Mouse (Mus musculus) granulocyte monocyte progenitor cell, adult 5-6 weeks (primary cell): ENCODE data around the gene Fmc1. TPM values are rescaled to one million over a fixed set of nuclear protein-coding genes. Genes with fewer than 3 reads are reported as not detected.
"Not testable (repeated sequence)": the region's sequence is repeated elsewhere in the genome, so short reads cannot be mapped to it uniquely, and the experiment has no call there.

Source experiments
- ATAC-seq: replicated peaks from 2 replicates; pipeline ENCODE4 v1.8.0; 2016; ENCODE audit warnings: mild to moderate bottlenecking, moderate TSS enrichment, inconsistent platforms; ENCODE audit not compliant: poor library complexity, severe bottlenecking
- total RNA-seq, 2 experiments: library from RNA; stranded (forward) in 1 of 2; stranded (reverse) in 1 of 2; fragments of 200-712, 200-1000 nt in 1 of 2; fragments of >200 nt in 1 of 2; fragmentation: Nextera tagmentation in 1 of 2; gene quantifications; 2 replicates each; pipeline ENCODE4 v1.2.3; 2014 to 2017

Fmc1 gene
- 128 and 160 TPM in 2 replicates for total RNA-seq (2014; fragmentation: Nextera tagmentation)
- total RNA-seq (2017), result 61.3 and 84.4 TPM in 2 replicates

- peak; percentile 64 for ATAC-seq
These were observed at the start of gene Fmc1 for GRCm38 (mm10) chr6:38533428-38534405. Fmc1 (plus strand) TSS chr6:38533502.

DNA sequence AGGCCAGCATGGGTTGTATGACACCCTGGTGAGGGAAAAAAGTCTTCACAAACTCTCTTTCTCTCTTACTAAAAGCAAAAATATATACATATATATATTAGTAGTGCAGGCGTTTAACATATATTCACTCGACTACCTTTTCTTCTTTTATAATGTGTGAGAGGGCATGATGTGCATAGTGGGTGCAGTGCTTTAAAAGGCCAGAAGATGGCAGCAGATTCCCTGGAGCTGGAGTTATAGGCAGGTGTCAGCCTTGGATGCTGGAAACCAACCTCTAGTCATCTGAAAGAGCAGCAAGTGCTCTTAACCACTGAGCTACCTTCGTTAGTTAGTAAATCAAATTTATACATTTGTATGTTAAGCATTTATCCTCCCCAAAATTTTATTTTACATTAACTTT is 40.8 kb upstream of the Fmc1 start:
- ATAC-seq, result peak; percentile 80

DNA sequence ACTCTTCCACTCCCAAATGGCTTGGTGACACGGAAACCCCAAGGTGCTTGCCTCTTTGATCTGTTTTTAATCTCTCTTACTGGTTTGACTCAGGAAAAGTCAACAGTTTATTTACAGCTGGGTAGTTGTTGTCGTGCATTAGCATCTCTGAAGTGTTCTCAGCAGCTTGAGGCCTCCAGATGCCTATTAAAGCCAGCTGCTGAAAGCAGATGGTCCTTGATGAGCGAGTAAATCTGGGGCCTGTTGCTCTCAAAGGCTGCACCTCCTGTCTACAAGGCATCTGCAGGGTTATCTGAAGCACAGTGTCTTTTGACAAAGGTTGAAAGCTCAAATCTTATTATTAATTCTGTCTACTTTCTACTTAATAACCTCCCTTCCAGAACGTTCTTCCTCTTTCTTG is 37.7 kb upstream of the Fmc1 start:
- no peak for ATAC-seq

DNA sequence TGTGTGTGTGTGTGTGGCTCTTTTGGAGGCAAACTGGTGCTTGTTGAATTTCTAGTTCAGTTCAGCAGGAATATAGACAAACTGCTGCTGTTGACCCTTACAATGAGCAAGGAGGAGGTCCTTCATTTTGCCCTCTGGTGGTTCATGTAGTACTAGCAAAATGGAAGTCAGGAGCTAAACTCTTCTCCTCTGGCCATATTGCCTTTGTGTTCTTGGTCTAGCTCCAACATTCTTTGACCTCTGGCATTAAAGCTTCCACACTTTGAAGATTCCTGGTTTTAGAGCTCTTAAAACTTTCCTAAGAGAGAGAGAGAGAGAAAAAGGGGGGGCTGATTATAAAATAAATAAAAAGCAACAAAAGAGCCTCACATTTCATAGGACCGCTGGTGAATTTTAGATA is 21.2 kb upstream of the Fmc1 start:
- no peak for ATAC-seq

DNA sequence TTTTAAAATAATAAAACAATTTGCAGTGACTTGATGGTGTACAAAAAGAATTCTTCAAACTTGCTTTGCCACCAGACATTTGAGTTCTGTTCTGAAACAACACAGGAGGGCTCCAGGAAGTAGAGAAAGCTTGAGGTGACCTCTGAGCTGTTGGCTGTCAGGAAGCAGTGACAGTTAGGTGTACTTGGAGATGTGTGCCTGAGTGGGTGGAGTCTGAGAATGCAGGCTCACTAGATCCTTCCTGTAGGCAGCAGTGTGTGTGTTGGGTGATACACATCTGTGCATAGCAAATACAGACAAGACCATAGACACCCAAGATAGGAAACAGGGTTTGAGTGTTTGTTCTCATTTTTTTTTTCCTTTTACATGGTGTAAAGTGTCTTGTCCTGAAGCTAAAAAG is 20.5 kb upstream of the Fmc1 start:
- ATAC-seq, result peak; percentile 30; the same call in 1 of the 2 replicates

- ATAC-seq, result no peak
These were observed 18.1 kb upstream of the Fmc1 start for GRCm38 (mm10) chr6:38515201-38515600.

DNA sequence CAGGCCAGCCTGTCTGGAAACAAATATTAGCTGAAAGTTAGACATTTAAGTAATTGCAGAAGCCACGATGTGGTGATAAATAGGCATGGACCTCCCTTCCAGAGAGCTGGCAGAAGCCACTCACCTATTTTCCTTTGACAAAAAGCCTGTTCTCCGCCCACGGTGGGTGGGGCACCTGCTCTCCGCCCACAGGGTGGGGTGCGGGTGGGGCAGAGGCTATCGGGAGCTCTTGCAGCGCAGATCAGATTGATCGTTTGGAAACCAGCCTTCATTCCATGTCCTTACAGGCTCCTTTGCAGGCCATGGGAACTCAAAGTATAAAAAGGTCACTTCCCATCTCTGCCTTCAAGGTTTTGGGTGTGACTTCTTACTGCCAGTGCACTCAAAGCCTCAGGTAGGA is 9.5 kb upstream of the Fmc1 start:
- no peak for ATAC-seq

GRCm38 (mm10) chr6:38531211-38531820 is 2.0 kb upstream of the Fmc1 start:
- no peak for ATAC-seq

GRCm38 (mm10) chr6:38532500-38533420 is 542 bp upstream of the Fmc1 start:
- ATAC-seq, result peak; percentile 6; the same call in 1 of the 2 replicates

DNA sequence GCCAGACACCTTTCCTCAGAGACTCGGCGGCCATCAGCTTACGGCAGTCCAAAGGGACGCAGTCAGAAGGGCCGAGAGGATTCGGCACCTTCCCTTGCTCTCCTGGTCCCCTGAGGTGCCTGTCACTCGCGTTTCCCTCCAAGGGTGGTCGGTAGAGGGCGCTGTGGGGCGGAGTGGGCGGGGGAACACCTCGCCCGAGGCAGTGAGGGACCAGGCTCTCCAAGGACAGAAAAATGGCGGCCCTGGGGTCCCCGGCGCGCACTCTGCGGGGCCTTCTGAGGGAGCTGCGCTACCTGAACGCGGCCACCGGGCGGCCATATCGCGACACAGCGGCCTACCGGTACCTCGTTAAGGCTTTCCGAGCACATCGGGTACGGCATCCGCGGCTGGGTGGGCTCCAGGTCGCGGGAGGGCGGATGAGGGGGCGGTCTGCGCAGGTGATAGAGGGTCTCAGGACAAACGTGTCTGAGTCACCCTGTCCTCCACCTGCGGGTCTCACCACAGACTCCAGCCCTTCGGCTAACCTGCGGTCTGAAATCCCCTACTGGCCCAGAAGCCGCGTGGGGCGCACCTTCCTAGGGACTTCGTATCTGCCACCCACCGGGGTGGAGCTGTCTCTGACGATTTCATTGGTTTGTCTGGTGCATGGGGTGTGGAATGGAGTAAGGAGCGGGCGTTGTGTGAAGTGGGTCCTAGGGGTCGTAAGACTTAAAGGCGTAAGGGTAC is 1.5 kb downstream of the Fmc1 start:
- ATAC-seq, result peak; percentile 59

- no peak for ATAC-seq
These were observed 2.0 kb downstream of the Fmc1 start for GRCm38 (mm10) chr6:38535366-38535690.

GRCm38 (mm10) chr6:38535788-38536187 is 2.5 kb downstream of the Fmc1 start:
- no peak for ATAC-seq

- not testable (repeated sequence) for ATAC-seq
These were observed 10.8 kb downstream of the Fmc1 start for GRCm38 (mm10) chr6:38544141-38544540.

DNA sequence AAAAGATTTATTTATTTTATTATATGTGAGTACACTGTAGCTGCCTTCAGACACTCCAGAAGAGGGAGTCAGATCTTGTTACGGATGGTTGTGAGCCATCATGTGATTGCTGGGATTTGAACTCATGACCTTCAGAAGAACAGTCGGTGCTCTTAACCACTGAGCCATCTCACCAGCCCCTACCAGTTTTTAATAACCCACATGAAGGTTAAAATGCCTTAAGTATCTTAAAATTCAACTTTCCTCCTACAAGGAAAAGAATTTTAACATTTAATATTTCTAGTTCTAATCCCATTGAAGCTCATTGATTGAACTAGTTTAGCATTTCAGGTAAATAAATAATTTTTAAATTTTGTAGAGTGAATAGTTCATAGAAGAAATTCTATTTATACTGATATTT is 13.7 kb downstream of the Fmc1 start:
- not testable (repeated sequence) for ATAC-seq

DNA sequence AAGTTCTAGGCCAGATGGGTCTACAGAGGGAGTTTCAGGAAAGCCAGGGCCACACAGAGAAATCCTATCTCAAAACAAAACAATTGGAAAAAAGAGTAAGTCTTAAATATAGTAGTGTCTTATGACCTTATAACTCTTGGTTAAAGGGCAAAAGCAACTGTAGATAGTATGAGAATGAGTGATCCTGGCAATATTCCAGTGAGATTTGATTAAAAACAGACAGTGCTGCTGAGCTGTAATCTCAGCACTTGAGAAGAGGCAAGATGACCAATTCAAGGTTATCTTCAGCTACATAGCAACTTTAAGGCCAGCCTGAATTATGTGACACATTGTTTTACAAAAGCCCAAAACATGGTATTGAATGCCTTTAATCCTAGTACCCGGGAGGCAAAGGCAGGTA is 14.4 kb downstream of the Fmc1 start:
- ATAC-seq, result no peak

DNA sequence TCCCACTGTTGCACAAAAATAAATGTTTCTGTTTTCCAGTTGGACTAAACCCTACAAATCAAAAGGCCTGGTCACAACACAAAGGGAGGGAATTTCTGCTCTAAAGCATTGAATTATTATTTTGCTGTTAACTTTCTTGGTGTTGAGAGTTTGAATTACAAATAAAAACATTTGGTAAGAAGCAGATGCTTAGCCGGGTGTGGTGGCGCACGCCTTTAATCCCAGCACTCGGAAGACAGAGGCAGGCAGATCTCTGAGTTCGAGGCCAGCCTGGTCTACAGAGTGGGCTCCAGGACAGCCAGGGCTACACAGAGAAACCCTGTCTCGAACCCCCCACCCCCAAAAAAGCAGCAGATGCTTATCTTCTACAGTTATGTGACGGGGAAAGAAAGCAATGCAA is 15.3 kb downstream of the Fmc1 start:
- not testable (repeated sequence) for ATAC-seq

GRCm38 (mm10) chr6:38549840-38550239 is 16.5 kb downstream of the Fmc1 start:
- not testable (repeated sequence) for ATAC-seq

- ATAC-seq, result peak; percentile 59
These were observed 17.2 kb downstream of the Fmc1 start for GRCm38 (mm10) chr6:38550250-38551061.
